Mouse (Mus musculus) kidney, adult 2 months (tissue): ENCODE results near the gene Banf1.
A peak's percentile ranks its signal among the peaks of the same experiment; 100 is the strongest.

Source experiments
- CTCF ChIP-seq: fragments of 200-500 bp; conservative IDR thresholded peaks from 2 replicates; pipeline ENCODE4 v1.5.1; 2011; ENCODE audit warnings: low read depth, mild to moderate bottlenecking, control low read depth, low read length, moderate library complexity, mixed read lengths; ENCODE audit not compliant: insufficient read depth, insufficient read length
- POLR2A ChIP-seq: fragments of 200-500 bp; IDR thresholded peaks from one replicate; pipeline ENCODE4 v1.6.1; 2011; ENCODE audit warnings: low read depth, low read length, control low read depth

DNA sequence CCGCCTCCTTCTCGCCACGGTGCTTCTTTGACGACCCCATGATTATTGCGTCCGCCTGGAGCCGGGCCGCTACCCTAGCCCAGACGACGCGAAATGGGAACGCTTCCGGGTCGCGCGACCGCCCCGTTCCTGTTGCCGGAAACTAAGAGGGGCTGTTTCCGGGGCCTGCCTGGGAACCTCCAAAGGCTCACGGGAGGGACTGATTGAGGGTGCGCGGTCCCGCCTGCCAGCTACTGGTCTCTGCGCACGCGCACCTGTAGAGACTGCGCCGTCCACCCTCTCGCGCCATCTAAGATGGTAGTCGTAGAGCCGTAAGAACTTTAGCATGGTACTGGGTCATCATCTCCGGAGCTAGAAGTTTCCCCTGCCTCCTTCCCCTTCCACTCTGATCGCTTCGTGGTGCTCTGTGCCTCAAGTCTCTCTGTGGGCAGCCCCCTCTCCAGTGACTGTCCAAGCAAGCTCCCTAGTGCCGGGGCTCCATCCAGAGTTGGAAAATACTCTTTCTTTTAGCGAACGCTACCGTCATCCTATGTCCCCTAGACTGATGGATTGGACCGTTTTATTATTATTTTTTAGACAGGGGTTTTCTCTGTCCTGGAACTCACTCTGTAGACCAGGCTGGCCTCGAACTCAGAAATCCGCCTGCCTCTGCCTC lies 21.7 kb upstream of the Banf1 start, which contains the start of gene Sart1:
- TF ChIP-seq POLR2A (peak; percentile 94), CTCF (no peak)
